ENCODE assay signal across 8 mouse cellular contexts in genomic region chr9:121757835-121758814, GRCm38 (mm10). TPM values are rescaled to one million over a fixed set of nuclear protein-coding genes. Genes with fewer than 3 reads are reported as not detected.
DNase-seq lines count a peak whose midpoint lies in the region; ATAC-seq lines count a peak whose summit lies in the region.

No protein-coding gene starts in this region.

- peak overlapping the region; percentile 83 for H3K4me3 ChIP-seq in limb, embryonic 13.5 days

- H3K4me2 ChIP-seq in limb, embryonic 13.5 days (replicated peaks): peak overlapping the region; percentile 77

- peaks cover 42% of the 10 kb centered on the region for H3K4me1 ChIP-seq in limb, embryonic 13.5 days

- no peaks in the 10 kb centered on the region for H3K9me3 ChIP-seq in limb, embryonic 13.5 days

- peak overlapping the region; percentile 95 for H3K9ac ChIP-seq in limb, embryonic 13.5 days

- peaks cover 51% of the 10 kb centered on the region for H3K36me3 ChIP-seq in limb, embryonic 13.5 days

- ATAC-seq in limb, embryonic 13.5 days (ENCODE audit: low FRiP score, low read depth): peak; percentile 37; the same call in 1 of the 2 replicates
- ATAC-seq in frontal cortex, adult (ENCODE audit: low TSS enrichment): no peak

- H3K27ac ChIP-seq in limb, embryonic 13.5 days: peak overlapping the region; percentile 96

- peak; percentile 28 for DNase-seq in kidney, adult 9 months
- DNase-seq in kidney, postnatal 10 days: no peak
- peak; percentile 48 to 53 for DNase-seq in cerebellum, postnatal 10 days
- peak; percentile 61 for DNase-seq in forelimb bud, embryonic 11.5 days (ENCODE audit: low read depth, low spot score)
- peak; percentile 18 for DNase-seq in retina, embryonic 14.5 days (ENCODE audit: low spot score)
- DNase-seq in T-cell, adult 2 months (ENCODE audit: low spot score): no peak

- 29% methylated on average over 10 of the region's 10 CpGs for WGBS in limb, embryonic 13.5 days

- H3K27me3 ChIP-seq in limb, embryonic 13.5 days: no peaks in the 10 kb centered on the region

RNA-seq across cellular contexts. Expression of gene Zfp651, which starts 1.0 kb away (rescaled TPM):
- 18.9 and 19.3 TPM in 2 replicates for polyA plus RNA-seq in limb, embryonic 13.5 days (2015; fragmentation: Nextera tagmentation; extraction: Ambion mirVana)

RNA-seq across cellular contexts. Expression of gene Klhl40, which starts 19.3 kb away (rescaled TPM):
- 12.5 and 13.3 TPM in 2 replicates for polyA plus RNA-seq in limb, embryonic 13.5 days (2015; fragmentation: Nextera tagmentation; extraction: Ambion mirVana)

RNA-seq across cellular contexts. Expression of gene Hhatl, which starts 34.2 kb away (rescaled TPM):
- 0.53 and 0.82 TPM in 2 replicates for polyA plus RNA-seq in limb, embryonic 13.5 days (2015; fragmentation: Nextera tagmentation; extraction: Ambion mirVana)

RNA-seq across cellular contexts. Expression of gene Nktr, which starts 39.2 kb away (rescaled TPM):
- polyA plus RNA-seq in limb, embryonic 13.5 days (2015; fragmentation: Nextera tagmentation; extraction: Ambion mirVana): 82.4 and 84.1 TPM in 2 replicates

RNA-seq across cellular contexts. Expression of gene Ss18l2, which starts 48.0 kb away (rescaled TPM):
- 128 and 142 TPM in 2 replicates for polyA plus RNA-seq in limb, embryonic 13.5 days (2015; fragmentation: Nextera tagmentation; extraction: Ambion mirVana)

Comparison
In these comparisons a context has a peak if more than half of its experiments do, and no peak if none do; other contexts are left out.
1. DNase-seq: peak in kidney, adult 9 months (single experiment), cerebellum, postnatal 10 days (2 of 2), forelimb bud, embryonic 11.5 days (single experiment) and retina, embryonic 14.5 days (single experiment); none in kidney, postnatal 10 days (single experiment) and T-cell, adult 2 months (single experiment).